Mouse (Mus musculus) stomach, postnatal 0 days (tissue): ENCODE data around the gene Crym.

Experiments
- CTCF ChIP-seq: IDR thresholded peaks from 2 replicates; pipeline ENCODE4 v1.5.1; 2016; ENCODE audit warnings: antibody characterized with exemption, low read depth, mild to moderate bottlenecking, moderate library complexity
- EP300 ChIP-seq: optimal IDR thresholded peaks from 2 replicates; pipeline ENCODE3; 2016; ENCODE audit warnings: antibody characterized with exemption

DNA sequence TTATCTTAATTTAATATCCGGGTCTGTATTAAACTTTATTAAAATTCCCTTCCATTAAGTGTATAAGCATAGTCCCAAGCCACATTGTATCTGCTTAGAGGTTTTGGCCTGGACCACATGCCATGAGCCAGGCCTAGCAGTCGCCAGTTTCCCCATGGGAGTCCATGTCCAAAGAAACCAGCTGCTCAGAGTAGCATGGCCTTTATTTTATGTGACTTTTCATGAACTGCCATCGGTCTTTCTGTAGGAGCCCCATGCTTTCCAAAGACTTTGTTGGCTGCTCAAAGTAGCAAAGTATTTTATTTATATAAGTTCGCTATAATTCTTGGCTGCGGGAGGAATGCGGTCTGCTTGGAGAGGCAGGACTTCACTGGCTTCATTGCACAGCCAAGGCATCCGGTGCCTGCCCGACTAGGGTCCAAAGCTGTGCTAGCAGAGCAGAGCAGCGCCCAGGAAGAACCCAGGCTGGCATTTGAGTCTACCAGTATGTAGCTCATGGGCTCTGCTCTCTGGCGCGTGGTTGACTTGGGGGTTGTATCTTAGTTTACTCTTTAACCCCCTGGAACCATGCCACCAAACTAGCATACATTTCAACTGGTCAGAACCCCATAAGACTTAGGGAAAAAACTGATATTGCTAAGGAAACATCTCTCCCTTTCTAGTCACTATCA, 38.2 kb downstream of the Crym start:
- TF ChIP-seq CTCF (no peak), EP300 (no peak)
